Mouse (Mus musculus) heart, embryonic 15.5 days (tissue): Measurements from ENCODE around the gene 2410131K14Rik. TPM values are rescaled to one million over a fixed set of nuclear protein-coding genes. Genes with fewer than 3 reads are reported as not detected.

ENCODE experiments used
- ATAC-seq: fragments of 200-750 bp; cut with Nextera tagmentation; replicated peaks from 2 replicates; pipeline ENCODE4 v1.8.0; 2017; ENCODE audit warnings: low read depth, moderate TSS enrichment; ENCODE audit not compliant: insufficient number of reproducible peaks, insufficient read depth, low FRiP score
- H3K27ac ChIP-seq: fragments of 300-500 bp; sonication (generic); 2 replicates; pipeline ENCODE4 v1.5.1; 2015; ENCODE audit warnings: mild to moderate bottlenecking, inconsistent platforms
- H3K27me3 ChIP-seq: fragments of 300-500 bp; sonication (generic); 2 replicates; pipeline ENCODE4 v1.6.1; 2015; ENCODE audit warnings: inconsistent platforms
- H3K36me3 ChIP-seq: fragments of 300-500 bp; sonication (generic); 2 replicates; pipeline ENCODE4 v1.6.1; 2015; ENCODE audit warnings: mild to moderate bottlenecking, inconsistent platforms
- H3K4me1 ChIP-seq: fragments of 300-500 bp; sonication (generic); replicated peaks from 2 replicates; pipeline ENCODE4 v1.6.1; 2015; ENCODE audit warnings: inconsistent platforms
- H3K4me2 ChIP-seq: fragments of 300-500 bp; sonication (generic); 2 replicates; pipeline ENCODE4 v1.6.1; 2015; ENCODE audit warnings: inconsistent platforms, mild to moderate bottlenecking, moderate library complexity
- H3K4me3 ChIP-seq: fragments of 300-500 bp; sonication (generic); 2 replicates; pipeline ENCODE4 v1.5.1; 2015; ENCODE audit warnings: mild to moderate bottlenecking, inconsistent platforms
- H3K9ac ChIP-seq: fragments of 300-500 bp; sonication (generic); 2 replicates; pipeline ENCODE4 v1.6.1; 2015; ENCODE audit warnings: mild to moderate bottlenecking, inconsistent platforms
- H3K9me3 ChIP-seq: fragments of 300-500 bp; sonication (generic); replicated peaks from 2 replicates; pipeline ENCODE4 v1.6.1; 2016; ENCODE audit warnings: inconsistent platforms
- WGBS: fragments of 180-500 bp; shearing (Covaris S2); methylation state at CpG from one replicate; pipeline ENCODE4 v1.1.7; 2015; ENCODE audit warnings: mixed read lengths; 5-methylcytosine and 5-hydroxymethylcytosine counted together
- polyA plus RNA-seq: library from polyadenylated mRNA; unstranded; fragments of >200 nt; fragmentation: Nextera tagmentation; extraction: Ambion mirVana; gene quantifications from 2 replicates; pipeline ENCODE4 v1.2.1, GENCODE M21; 2015

The 2410131K14Rik gene
- polyA plus RNA-seq, 1 experiment from 2014 or later = 5.0 TPM

DNA sequence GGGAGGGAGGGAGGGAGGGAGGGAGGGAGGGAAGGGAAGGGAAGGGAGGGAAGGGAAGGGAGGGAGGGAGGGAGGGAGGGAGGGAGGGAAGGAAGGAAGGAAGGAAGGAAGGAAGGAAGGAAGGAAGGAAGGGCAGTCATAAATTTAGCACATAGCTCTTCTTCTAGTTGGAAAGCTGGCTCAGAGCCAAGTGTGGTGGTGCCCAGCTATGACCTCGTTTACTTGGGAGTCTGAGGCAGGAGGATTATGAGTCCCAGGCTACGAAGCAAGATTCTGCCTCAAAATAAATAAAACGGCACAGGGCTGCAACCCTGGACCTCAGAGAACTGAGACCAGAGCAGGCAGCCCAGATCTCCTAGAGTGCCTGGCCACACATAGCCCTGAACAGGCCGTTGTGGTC, 47.4 kb downstream of the 2410131K14Rik start:
- no peak for ATAC-seq
- no peaks in the 10 kb centered on the region for H3K36me3 ChIP-seq
- H3K9ac ChIP-seq = no peak overlapping the region
- H3K4me1 ChIP-seq = peaks cover 19% of the 10 kb centered on the region
- H3K4me3 ChIP-seq = no peak overlapping the region
- H3K27me3 ChIP-seq = no peaks in the 10 kb centered on the region
- no peaks in the 10 kb centered on the region for H3K9me3 ChIP-seq
- 52% methylated on average over 4 of the region's 4 CpGs for WGBS
- H3K27ac ChIP-seq = no peak overlapping the region
- no peak overlapping the region for H3K4me2 ChIP-seq

DNA sequence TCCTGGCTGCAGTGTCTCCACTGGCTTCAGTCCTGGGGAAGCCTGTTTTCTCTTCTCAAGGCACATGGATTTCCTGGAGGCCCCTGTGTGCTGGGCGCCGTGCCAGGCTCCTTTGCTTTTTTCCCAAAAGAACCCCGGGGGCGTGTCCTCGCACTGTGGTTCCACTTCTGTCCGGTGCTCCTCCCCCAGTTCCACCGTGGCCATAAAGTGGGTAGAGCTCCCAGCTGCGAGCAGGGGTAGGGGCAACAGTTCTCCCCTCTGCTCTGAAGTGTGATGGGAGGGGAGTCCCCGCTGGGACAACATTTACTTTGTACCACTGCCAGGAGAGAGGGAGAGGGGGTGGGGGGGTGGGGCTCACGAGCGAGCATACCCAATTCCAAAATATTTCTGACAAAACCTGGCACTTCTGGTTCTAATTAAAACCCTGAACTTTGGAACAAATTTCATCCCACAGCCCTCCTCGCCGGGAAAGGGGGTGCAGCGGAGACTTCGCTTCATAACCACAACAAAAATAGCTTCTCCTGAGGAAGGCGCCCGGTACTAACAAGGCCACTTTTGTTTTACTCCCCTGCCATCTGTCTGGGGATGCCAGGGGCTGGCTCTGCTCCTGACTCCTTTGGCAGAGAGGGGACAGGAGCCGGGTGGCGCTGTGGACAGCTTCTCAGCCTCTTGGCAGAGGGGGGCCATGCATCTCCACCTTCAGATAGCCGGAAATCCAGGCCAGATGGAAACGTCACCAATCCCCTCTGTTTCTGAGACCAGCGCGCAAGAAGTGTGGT, 49.2 kb downstream of the 2410131K14Rik start:
- H3K9me3 ChIP-seq = no peaks in the 10 kb centered on the region
- no peaks in the 10 kb centered on the region for H3K36me3 ChIP-seq
- WGBS = 15% methylated on average over 23 of the region's 23 CpGs
- peak overlapping the region; percentile 38 for H3K4me3 ChIP-seq
- ATAC-seq = peak; percentile 90
- H3K27ac ChIP-seq = peak overlapping the region; percentile 80
- H3K4me1 ChIP-seq = peaks cover 22% of the 10 kb centered on the region
- no peak overlapping the region for H3K9ac ChIP-seq
- no peaks in the 10 kb centered on the region for H3K27me3 ChIP-seq
- peak overlapping the region; percentile 63 for H3K4me2 ChIP-seq

- peak overlapping the region; percentile 38 for H3K4me3 ChIP-seq
- peak overlapping the region; percentile 63 for H3K4me2 ChIP-seq
- H3K9ac ChIP-seq = no peak overlapping the region
- no peak for ATAC-seq
- no peaks in the 10 kb centered on the region for H3K36me3 ChIP-seq
- H3K9me3 ChIP-seq = no peaks in the 10 kb centered on the region
- WGBS = 74% methylated on average over 7 of the region's 7 CpGs
- no peaks in the 10 kb centered on the region for H3K27me3 ChIP-seq
- peak overlapping the region; percentile 80 for H3K27ac ChIP-seq
- peaks cover 22% of the 10 kb centered on the region for H3K4me1 ChIP-seq
Observed at GRCm38 (mm10) chr5:118294865-118295258, 49.8 kb downstream of the 2410131K14Rik start.

- no peak overlapping the region for H3K4me3 ChIP-seq
- 0 out of 2 replicates have a peak overlapping the region, but pooled peaks have one; percentile 13 for H3K27ac ChIP-seq
- H3K4me2 ChIP-seq = peak overlapping the region; percentile 21; the same call in 1 of the 2 replicates
- no peaks in the 10 kb centered on the region for H3K27me3 ChIP-seq
- peaks cover 22% of the 10 kb centered on the region for H3K4me1 ChIP-seq
- H3K9ac ChIP-seq = no peak overlapping the region
- 18% methylated on average over 12 of the region's 12 CpGs for WGBS
- ATAC-seq = no peak
- no peaks in the 10 kb centered on the region for H3K36me3 ChIP-seq
- H3K9me3 ChIP-seq = no peaks in the 10 kb centered on the region
Observed at GRCm38 (mm10) chr5:118297338-118297746, 52.3 kb downstream of the 2410131K14Rik start.

DNA sequence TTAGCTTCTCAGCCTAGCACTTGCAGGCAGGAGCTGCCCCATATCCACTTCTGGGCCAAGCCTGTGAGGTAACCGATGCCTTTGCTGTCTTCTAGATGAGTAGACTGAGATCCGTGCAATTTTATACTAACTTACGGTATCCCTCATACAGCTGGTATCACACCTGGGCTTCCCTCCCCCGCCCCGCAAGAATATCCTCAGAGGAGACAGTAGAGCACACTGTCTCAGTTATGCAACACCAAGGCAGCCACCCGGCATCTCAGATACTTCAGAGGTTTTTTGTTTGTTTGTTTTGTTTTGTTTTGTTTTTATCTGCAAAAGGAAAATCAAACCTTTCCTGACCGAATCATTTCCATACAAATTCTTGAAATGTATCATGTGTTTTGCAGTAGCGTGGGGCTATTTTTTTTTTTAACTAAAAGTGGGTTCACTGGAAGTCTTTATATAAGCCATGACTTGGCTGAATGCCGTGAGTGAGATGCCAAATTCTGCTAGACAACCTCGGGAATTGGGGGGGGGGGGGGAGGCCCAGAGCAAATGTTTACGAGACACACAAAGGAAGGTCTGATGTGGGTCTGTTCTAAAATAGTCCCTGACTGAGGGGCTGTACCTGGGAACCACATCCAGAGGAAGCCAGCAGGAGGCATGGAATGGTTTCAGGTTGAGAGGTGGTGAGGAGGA, 54.8 kb downstream of the 2410131K14Rik start:
- Histone ChIP-seq H3K9ac (no peak overlapping the region), H3K9me3 (no peaks in the 10 kb centered on the region), H3K4me1 (peaks cover 10% of the 10 kb centered on the region; the same call in 1 of the 2 replicates), H3K4me3 (no peak overlapping the region), H3K36me3 (no peaks in the 10 kb centered on the region), H3K27ac (no peak overlapping the region), H3K4me2 (no peak overlapping the region), H3K27me3 (no peaks in the 10 kb centered on the region)
- ATAC-seq = no peak
- WGBS = 78% methylated on average over 11 of the region's 11 CpGs

- ATAC-seq = no peak
- no peak overlapping the region for H3K4me2 ChIP-seq
- H3K4me1 ChIP-seq = peaks cover 2% of the 10 kb centered on the region; the same call in 1 of the 2 replicates
- no peaks in the 10 kb centered on the region for H3K27me3 ChIP-seq
- no peak overlapping the region for H3K9ac ChIP-seq
- H3K27ac ChIP-seq = no peak overlapping the region
- WGBS = 68% methylated on average over 9 of the region's 9 CpGs
- no peaks in the 10 kb centered on the region for H3K9me3 ChIP-seq
- H3K36me3 ChIP-seq = no peaks in the 10 kb centered on the region
- H3K4me3 ChIP-seq = no peak overlapping the region
Observed at GRCm38 (mm10) chr5:118302466-118303155, 57.6 kb downstream of the 2410131K14Rik start.

DNA sequence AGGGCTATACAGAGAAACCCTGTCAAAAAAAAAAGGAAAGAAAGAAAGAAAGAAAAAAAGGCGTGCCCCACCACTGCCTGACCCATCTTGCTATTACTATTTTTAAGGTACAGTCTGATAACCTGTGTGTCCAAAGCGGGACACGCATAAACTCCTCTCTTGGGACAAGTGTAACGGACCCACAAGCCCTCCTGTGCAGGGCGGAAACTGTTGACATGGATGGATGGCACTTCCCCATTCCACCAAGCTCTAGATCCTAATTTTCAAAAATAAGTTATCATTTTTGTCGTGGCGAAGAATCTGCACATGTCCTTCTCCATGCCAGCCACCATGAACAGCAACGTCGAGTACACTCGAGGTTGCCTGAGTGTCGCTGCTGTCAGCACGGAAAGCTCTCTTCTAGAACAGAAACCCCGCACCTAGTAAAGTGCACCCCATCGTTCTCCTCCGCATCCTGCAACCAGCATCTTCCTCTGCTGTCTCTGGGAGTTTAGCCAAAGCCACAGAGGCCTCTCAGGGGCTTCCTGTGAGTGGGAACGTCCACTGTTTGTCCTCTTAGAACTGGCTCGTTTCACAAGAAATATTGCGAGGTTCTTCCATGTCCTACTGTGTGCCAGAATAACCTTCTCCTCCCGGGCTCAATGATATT, 60.1 kb downstream of the 2410131K14Rik start:
- Histone ChIP-seq H3K4me1 (no peaks in the 10 kb centered on the region), H3K27ac (no peak overlapping the region), H3K4me2 (no peak overlapping the region), H3K36me3 (no peaks in the 10 kb centered on the region), H3K27me3 (no peaks in the 10 kb centered on the region), H3K9me3 (no peaks in the 10 kb centered on the region), H3K9ac (no peak overlapping the region), H3K4me3 (no peak overlapping the region)
- whole genome bisulfite sequencing = 69% methylated on average over 19 of the region's 19 CpGs
- ATAC-seq = no peak

- 59% methylated on average over 6 of the region's 6 CpGs for WGBS
- H3K36me3 ChIP-seq = no peaks in the 10 kb centered on the region
- H3K4me3 ChIP-seq = no peak overlapping the region
- no peaks in the 10 kb centered on the region for H3K9me3 ChIP-seq
- no peak for ATAC-seq
- 0 out of 2 replicates have a peak, but pooled peaks cover 2% of the 10 kb centered on the region for H3K27me3 ChIP-seq
- H3K9ac ChIP-seq = no peak overlapping the region
- H3K27ac ChIP-seq = no peak overlapping the region
- no peaks in the 10 kb centered on the region for H3K4me1 ChIP-seq
- no peak overlapping the region for H3K4me2 ChIP-seq
Observed at GRCm38 (mm10) chr5:118310389-118310788, 65.4 kb downstream of the 2410131K14Rik start.

DNA sequence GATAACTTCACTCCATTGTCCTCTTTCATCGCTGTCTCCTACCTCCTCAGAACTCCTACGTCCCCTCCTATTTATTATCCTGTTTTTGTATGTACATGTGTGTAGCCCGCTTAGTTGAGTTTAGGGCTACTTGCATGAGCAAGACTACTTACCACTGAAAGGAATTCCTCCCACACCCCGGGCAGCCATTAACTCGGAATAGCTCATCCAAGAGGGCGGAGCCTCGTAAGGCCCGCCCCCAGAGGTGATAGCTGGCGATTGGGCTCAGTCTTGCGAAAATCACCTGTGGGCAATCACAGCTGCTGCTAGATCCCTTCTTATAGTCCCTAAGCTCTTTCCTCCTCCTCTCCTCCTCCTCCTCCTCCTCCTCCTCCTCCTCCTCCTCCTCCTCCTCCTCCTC, 66.2 kb downstream of the 2410131K14Rik start:
- no peak overlapping the region for H3K4me2 ChIP-seq
- peaks cover 1% of the 10 kb centered on the region; the same call in 1 of the 2 replicates for H3K4me1 ChIP-seq
- H3K27me3 ChIP-seq = 0 out of 2 replicates have a peak, but pooled peaks cover 2% of the 10 kb centered on the region
- ATAC-seq = no peak
- H3K27ac ChIP-seq = no peak overlapping the region
- no peak overlapping the region for H3K9ac ChIP-seq
- no peak overlapping the region for H3K4me3 ChIP-seq
- H3K36me3 ChIP-seq = no peaks in the 10 kb centered on the region
- 51% methylated on average over 10 of the region's 10 CpGs for WGBS
- H3K9me3 ChIP-seq = no peaks in the 10 kb centered on the region

DNA sequence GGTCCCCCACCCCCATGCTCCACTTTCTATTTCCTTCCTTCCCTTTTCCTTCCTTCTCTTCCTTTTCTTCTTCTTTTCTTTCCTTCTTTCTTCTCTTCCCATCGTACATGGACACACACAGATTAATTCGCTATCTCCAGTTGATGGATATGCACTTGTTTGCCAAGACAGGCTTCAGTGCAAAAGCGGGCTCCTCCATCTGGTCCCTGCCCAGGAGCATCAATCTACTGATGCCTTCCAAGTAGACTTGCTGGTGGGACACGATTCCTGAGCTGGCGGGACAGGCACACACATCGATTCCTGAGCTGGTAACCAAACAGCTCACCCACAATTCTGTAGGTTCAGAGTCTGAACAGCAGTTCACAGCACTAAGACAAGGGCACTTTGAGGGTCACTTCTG, 68.7 kb downstream of the 2410131K14Rik start:
- ATAC-seq = no peak
- 83% methylated on average over 6 of the region's 6 CpGs for WGBS
- H3K9me3 ChIP-seq = no peaks in the 10 kb centered on the region
- no peak overlapping the region for H3K9ac ChIP-seq
- H3K4me1 ChIP-seq = peaks cover 4% of the 10 kb centered on the region
- H3K27me3 ChIP-seq = 0 out of 2 replicates have a peak, but pooled peaks cover 2% of the 10 kb centered on the region
- no peak overlapping the region for H3K4me2 ChIP-seq
- H3K4me3 ChIP-seq = no peak overlapping the region
- no peak overlapping the region for H3K27ac ChIP-seq
- H3K36me3 ChIP-seq = no peaks in the 10 kb centered on the region
